Mouse (Mus musculus): ENCODE results near the gene Cd248.

Gene Cd248

GRCm38 (mm10) chr19:5062041-5062440, 5.8 kb upstream of the Cd248 start:
- no peaks in the 10 kb centered on the region for H3K27me3 ChIP-seq (ENCODE audit: control insufficient read depth, insufficient read depth, low read length, poor library complexity, severe bottlenecking)
- H3K36me3 ChIP-seq (ENCODE audit: control insufficient read depth, insufficient read depth, low read length, poor library complexity, severe bottlenecking): no peaks in the 10 kb centered on the region
- no peak for DNase-seq (ENCODE audit: low read depth, low spot score)

- Histone ChIP-seq H3K36me3 (ENCODE audit: control insufficient read depth, insufficient read depth, low read length, poor library complexity, severe bottlenecking) (no peaks in the 10 kb centered on the region), H3K27me3 (ENCODE audit: control insufficient read depth, insufficient read depth, low read length, poor library complexity, severe bottlenecking) (no peaks in the 10 kb centered on the region)
- DNase-seq (ENCODE audit: low read depth, low spot score): no peak
Measured at GRCm38 (mm10) chr19:5062446-5062845, 5.4 kb upstream of the Cd248 start.

DNA sequence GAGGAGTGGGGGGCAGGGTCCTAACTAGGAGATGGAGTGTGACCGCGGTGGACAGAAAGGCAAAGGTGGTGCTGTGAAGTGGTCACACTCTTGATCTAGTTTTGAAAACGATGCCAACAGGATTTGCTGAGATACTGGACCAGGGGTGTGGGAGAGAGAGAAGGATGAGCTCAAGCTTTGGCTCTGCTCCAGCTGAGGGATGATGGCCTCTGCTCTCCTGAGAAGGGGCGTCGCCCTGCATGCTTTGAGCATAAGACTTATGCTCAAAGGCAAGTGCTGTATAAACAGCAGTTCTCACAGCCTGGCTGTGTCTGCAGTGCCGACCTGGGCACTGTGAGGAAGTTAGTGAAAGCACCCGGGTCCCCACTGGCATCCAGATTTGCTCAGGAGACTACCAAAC, 2.8 kb upstream of the Cd248 start:
- Histone ChIP-seq H3K36me3 (ENCODE audit: control insufficient read depth, insufficient read depth, low read length, poor library complexity, severe bottlenecking) (no peaks in the 10 kb centered on the region), H3K27me3 (ENCODE audit: control insufficient read depth, insufficient read depth, low read length, poor library complexity, severe bottlenecking) (0 out of 2 replicates have a peak, but pooled peaks cover 2% of the 10 kb centered on the region)
- DNase-seq (ENCODE audit: low read depth, low spot score): no peak

- Histone ChIP-seq H3K36me3 (ENCODE audit: control insufficient read depth, insufficient read depth, low read length, poor library complexity, severe bottlenecking) (no peaks in the 10 kb centered on the region), H3K27me3 (ENCODE audit: control insufficient read depth, insufficient read depth, low read length, poor library complexity, severe bottlenecking) (peaks cover 2% of the 10 kb centered on the region; the same call in 1 of the 2 replicates)
- no peak for DNase-seq (ENCODE audit: low read depth, low spot score)
Measured at GRCm38 (mm10) chr19:5067040-5067799, 658 bp upstream of the Cd248 start.

DNA sequence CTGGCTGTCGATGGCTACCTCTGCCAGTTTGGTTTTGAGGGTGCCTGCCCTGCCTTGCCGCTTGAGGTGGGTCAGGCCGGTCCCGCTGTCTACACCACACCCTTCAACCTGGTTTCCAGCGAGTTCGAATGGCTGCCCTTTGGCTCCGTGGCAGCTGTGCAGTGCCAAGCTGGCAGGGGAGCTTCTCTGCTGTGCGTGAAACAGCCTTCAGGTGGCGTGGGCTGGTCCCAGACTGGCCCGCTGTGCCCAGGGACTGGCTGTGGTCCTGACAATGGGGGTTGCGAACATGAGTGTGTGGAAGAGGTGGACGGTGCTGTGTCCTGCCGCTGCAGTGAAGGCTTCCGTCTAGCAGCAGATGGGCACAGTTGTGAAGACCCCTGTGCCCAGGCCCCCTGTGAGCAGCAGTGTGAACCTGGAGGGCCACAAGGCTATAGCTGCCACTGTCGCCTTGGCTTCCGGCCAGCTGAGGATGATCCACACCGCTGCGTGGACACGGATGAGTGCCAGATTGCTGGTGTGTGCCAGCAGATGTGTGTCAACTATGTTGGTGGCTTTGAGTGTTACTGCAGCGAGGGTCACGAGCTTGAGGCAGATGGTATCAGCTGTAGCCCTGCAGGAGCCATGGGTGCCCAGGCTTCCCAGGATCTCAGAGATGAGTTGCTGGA, 824 bp downstream of the Cd248 start:
- Histone ChIP-seq H3K36me3 (ENCODE audit: control insufficient read depth, insufficient read depth, low read length, poor library complexity, severe bottlenecking) (no peaks in the 10 kb centered on the region), H3K27me3 (ENCODE audit: control insufficient read depth, insufficient read depth, low read length, poor library complexity, severe bottlenecking) (peaks cover 2% of the 10 kb centered on the region; the same call in 1 of the 2 replicates)
- DNase-seq (ENCODE audit: low read depth, low spot score): no peak

- H3K27me3 ChIP-seq (ENCODE audit: control insufficient read depth, insufficient read depth, low read length, poor library complexity, severe bottlenecking): peaks cover 2% of the 10 kb centered on the region; the same call in 1 of the 2 replicates
- no peaks in the 10 kb centered on the region for H3K36me3 ChIP-seq (ENCODE audit: control insufficient read depth, insufficient read depth, low read length, poor library complexity, severe bottlenecking)
- no peak for DNase-seq (ENCODE audit: low read depth, low spot score)
Measured at GRCm38 (mm10) chr19:5069486-5069885, 1.6 kb downstream of the Cd248 start.

- peaks cover 2% of the 10 kb centered on the region; the same call in 1 of the 2 replicates for H3K27me3 ChIP-seq (ENCODE audit: control insufficient read depth, insufficient read depth, low read length, poor library complexity, severe bottlenecking)
- no peak for DNase-seq (ENCODE audit: low read depth, low spot score)
- no peaks in the 10 kb centered on the region for H3K36me3 ChIP-seq (ENCODE audit: control insufficient read depth, insufficient read depth, low read length, poor library complexity, severe bottlenecking)
Measured at GRCm38 (mm10) chr19:5069978-5070377, 2.1 kb downstream of the Cd248 start.

DNA sequence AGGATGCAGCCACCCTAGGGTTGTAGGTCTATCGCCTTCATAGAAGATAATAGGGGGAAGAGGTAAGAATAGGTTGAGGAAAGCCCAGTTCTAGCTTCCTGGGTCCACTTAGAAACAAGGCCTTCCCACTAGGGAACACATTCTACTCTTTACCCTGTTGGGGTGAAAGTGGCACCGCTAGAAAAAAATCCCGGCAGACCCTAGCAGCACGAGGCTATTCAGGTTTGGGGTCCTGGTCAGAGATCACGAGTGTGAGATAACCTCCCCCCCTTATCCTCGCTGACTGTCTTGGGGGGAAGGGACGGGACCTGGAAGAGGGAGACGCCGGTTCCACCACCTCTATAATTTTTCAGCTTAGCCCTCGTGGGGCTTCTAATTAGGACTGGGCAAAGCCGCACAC, 3.2 kb downstream of the Cd248 start:
- DNase-seq (ENCODE audit: low read depth, low spot score): no peak
- H3K27me3 ChIP-seq (ENCODE audit: control insufficient read depth, insufficient read depth, low read length, poor library complexity, severe bottlenecking): peaks cover 2% of the 10 kb centered on the region; the same call in 1 of the 2 replicates
- H3K36me3 ChIP-seq (ENCODE audit: control insufficient read depth, insufficient read depth, low read length, poor library complexity, severe bottlenecking): no peaks in the 10 kb centered on the region

DNA sequence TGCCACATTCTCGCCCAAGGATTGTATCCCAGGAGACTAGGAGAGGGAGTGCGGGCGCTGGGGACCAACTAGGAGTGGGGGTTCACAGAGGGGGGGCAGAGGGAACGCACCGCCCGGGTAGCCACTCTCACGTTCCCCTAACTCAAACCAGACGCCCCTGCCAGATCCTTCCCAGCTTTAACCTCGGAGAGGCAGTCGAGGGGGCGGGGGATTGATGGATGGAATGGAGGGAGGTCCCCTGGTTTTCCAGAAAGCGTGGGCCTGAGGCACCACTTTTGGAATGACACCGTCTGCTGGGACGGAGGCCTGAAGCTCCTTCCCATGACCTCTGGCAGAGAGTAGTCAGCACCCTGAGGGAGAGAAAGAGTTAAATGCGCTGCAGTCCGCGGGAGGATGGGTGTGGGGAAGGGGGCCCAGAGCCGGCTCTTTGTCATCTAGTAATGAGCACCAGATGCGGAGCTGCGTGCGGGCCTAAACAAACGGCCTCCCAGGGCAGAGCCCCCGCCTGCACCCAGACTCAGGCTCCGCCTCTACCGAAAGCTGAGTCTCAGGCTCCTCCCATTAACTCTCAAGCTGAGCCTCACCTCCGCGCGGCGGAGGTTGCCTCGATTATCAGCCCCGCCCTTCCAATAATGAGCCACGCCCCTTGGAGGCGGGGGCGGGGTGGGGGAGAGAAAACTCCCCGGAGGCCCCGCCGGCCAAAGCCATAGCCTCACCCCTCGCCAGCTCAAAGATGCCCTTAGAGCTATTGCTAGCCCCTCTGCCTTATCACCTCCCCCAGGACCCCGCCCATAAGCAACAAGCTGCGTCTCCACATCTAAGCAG, 3.9 kb downstream of the Cd248 start:
- Histone ChIP-seq H3K36me3 (ENCODE audit: control insufficient read depth, insufficient read depth, low read length, poor library complexity, severe bottlenecking) (no peaks in the 10 kb centered on the region), H3K27me3 (ENCODE audit: control insufficient read depth, insufficient read depth, low read length, poor library complexity, severe bottlenecking) (peaks cover 2% of the 10 kb centered on the region; the same call in 1 of the 2 replicates)
- DNase-seq (ENCODE audit: low read depth, low spot score): peak; percentile 79

- Histone ChIP-seq H3K27me3 (ENCODE audit: control insufficient read depth, insufficient read depth, low read length, poor library complexity, severe bottlenecking) (peaks cover 2% of the 10 kb centered on the region; the same call in 1 of the 2 replicates), H3K36me3 (ENCODE audit: control insufficient read depth, insufficient read depth, low read length, poor library complexity, severe bottlenecking) (no peaks in the 10 kb centered on the region)
- DNase-seq (ENCODE audit: low read depth, low spot score): no peak
Measured at GRCm38 (mm10) chr19:5072389-5073019, 4.6 kb downstream of the Cd248 start.

DNA sequence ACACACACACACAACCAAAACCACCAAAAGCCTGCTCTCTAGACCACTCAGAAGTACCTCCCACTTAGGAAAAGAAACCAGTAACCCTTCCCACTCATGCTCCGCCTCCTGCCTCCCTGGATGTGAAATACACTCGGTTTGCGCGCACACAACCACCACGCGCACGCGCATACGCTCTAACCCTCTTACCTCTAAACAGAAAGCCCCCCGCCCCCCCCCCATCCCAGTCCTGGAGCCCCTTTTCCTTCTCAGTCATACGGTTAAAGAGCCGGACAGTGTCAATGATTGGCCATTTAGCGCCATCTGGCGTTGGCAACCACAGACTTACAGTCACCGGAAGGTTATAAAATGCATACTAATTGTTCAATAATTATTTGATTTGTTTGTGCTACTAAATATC, 5.2 kb downstream of the Cd248 start:
- Histone ChIP-seq H3K36me3 (ENCODE audit: control insufficient read depth, insufficient read depth, low read length, poor library complexity, severe bottlenecking) (no peaks in the 10 kb centered on the region), H3K27me3 (ENCODE audit: control insufficient read depth, insufficient read depth, low read length, poor library complexity, severe bottlenecking) (peaks cover 2% of the 10 kb centered on the region; the same call in 1 of the 2 replicates)
- DNase-seq (ENCODE audit: low read depth, low spot score): peak; percentile 76

DNA sequence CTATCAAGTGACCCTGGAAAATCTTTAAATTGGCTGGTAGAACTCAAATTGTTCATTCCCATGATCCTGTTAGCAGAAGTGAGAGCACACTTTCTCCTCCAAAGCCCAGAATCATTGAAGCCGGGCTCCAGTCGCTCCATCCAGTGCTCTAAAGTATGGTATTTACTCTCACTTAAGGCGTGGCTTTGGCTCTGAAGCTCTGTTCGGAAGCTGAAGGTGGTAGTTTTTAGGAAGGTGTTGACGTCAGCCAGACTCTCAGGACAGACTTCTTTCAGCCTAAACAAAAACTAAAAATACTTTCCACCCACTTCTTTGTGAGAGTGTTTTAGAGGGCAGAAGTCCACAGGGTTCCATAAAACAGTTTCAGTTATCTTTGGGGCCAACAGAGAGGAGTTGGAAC, 5.6 kb downstream of the Cd248 start:
- Histone ChIP-seq H3K36me3 (ENCODE audit: control insufficient read depth, insufficient read depth, low read length, poor library complexity, severe bottlenecking) (no peaks in the 10 kb centered on the region), H3K27me3 (ENCODE audit: control insufficient read depth, insufficient read depth, low read length, poor library complexity, severe bottlenecking) (peaks cover 2% of the 10 kb centered on the region; the same call in 1 of the 2 replicates)
- DNase-seq (ENCODE audit: low read depth, low spot score): no peak

GRCm38 (mm10) chr19:5079279-5079678, 11.4 kb downstream of the Cd248 start:
- H3K36me3 ChIP-seq (ENCODE audit: control insufficient read depth, insufficient read depth, low read length, poor library complexity, severe bottlenecking): no peaks in the 10 kb centered on the region
- DNase-seq (ENCODE audit: low read depth, low spot score): no peak
- H3K27me3 ChIP-seq (ENCODE audit: control insufficient read depth, insufficient read depth, low read length, poor library complexity, severe bottlenecking): no peaks in the 10 kb centered on the region

DNA sequence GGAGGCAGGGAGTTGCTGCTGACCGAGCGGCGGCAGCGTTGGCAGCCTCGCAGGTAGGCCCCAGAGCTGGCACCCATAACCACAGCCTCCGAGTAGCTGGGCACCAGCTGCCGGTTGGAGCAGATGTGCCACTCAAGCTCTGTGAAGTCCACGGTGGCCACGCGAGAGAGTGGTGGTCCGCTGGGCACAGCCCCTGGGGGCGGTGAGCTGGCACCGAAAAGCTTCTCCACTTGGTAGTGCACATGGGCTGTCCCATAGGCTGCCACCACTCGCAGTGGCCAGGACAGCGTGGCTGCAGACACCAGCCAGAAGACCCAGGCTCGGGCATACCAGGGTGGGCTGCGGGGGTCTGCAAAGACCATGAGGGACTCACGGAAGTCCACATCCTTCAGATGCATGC, 14.1 kb downstream of the Cd248 start:
- no peaks in the 10 kb centered on the region for H3K27me3 ChIP-seq (ENCODE audit: control insufficient read depth, insufficient read depth, low read length, poor library complexity, severe bottlenecking)
- DNase-seq (ENCODE audit: low read depth, low spot score): no peak
- H3K36me3 ChIP-seq (ENCODE audit: control insufficient read depth, insufficient read depth, low read length, poor library complexity, severe bottlenecking): no peaks in the 10 kb centered on the region

Measured in splenic B cell, adult 2 months (primary cell).